Mouse (Mus musculus) olfactory bulb, adult 2 months (tissue): Measurements from ENCODE around the gene Axdnd1.

Source experiments
- CTCF ChIP-seq: fragments of 200-500 bp; IDR thresholded peaks from 2 replicates; pipeline ENCODE4 v1.5.1; 2012; ENCODE audit warnings: low read depth, mild to moderate bottlenecking, low read length, moderate library complexity; ENCODE audit not compliant: insufficient read depth
- POLR2A ChIP-seq: fragments of 200-500 bp; IDR thresholded peaks from 2 replicates; pipeline ENCODE4 v1.6.1; 2012; ENCODE audit warnings: mild to moderate bottlenecking, low read depth, low read length, moderate library complexity; ENCODE audit not compliant: insufficient read depth

- TF ChIP-seq POLR2A: no peak
- no peak for TF ChIP-seq CTCF
Observed at GRCm38 (mm10) chr1:156458391-156459060, 37.6 kb upstream of the Axdnd1 start.
